Mouse (Mus musculus) liver, adult 2 months (tissue): Measurements from ENCODE around the gene Phf11a.
"Not testable (repeated sequence)": the region's sequence is repeated elsewhere in the genome, so short reads cannot be mapped to it uniquely, and the experiment has no call there.

Source experiments
- CTCF ChIP-seq: fragments of 200-500 bp; IDR thresholded peaks from 2 replicates; pipeline ENCODE4 v1.5.1; 2011; ENCODE audit warnings: low read depth, low read length, control low read depth
- POLR2A ChIP-seq: fragments of 200-500 bp; IDR thresholded peaks from 2 replicates; pipeline ENCODE4 v1.6.1; 2011; ENCODE audit warnings: low read length, control low read depth; ENCODE audit not compliant: insufficient read depth; ENCODE audit errors: extremely low read depth

GRCm38 (mm10) chr14:59297391-59297790 is at the start of gene Phf11a:
- not testable (repeated sequence) for TF ChIP-seq POLR2A, CTCF
